Mouse (Mus musculus) c-Kit-positive CD71-positive TER-119-negative erythroid progenitor cells, embryonic 14.5 days (primary cell): Measurements from ENCODE around the gene Ercc6.

Experiments
- DNase-seq: peaks from one replicate; pipeline ENCODE4 v3.0.0-alpha.2; 2013; ENCODE audit warnings: low read depth

Gene Ercc6

GRCm38 (mm10) chr14:32513336-32514032 is at the start of gene Ercc6:
Gene Ercc6, plus strand, starts transcription at chr14:32513521.
- peak; percentile 85 for DNase-seq

DNA sequence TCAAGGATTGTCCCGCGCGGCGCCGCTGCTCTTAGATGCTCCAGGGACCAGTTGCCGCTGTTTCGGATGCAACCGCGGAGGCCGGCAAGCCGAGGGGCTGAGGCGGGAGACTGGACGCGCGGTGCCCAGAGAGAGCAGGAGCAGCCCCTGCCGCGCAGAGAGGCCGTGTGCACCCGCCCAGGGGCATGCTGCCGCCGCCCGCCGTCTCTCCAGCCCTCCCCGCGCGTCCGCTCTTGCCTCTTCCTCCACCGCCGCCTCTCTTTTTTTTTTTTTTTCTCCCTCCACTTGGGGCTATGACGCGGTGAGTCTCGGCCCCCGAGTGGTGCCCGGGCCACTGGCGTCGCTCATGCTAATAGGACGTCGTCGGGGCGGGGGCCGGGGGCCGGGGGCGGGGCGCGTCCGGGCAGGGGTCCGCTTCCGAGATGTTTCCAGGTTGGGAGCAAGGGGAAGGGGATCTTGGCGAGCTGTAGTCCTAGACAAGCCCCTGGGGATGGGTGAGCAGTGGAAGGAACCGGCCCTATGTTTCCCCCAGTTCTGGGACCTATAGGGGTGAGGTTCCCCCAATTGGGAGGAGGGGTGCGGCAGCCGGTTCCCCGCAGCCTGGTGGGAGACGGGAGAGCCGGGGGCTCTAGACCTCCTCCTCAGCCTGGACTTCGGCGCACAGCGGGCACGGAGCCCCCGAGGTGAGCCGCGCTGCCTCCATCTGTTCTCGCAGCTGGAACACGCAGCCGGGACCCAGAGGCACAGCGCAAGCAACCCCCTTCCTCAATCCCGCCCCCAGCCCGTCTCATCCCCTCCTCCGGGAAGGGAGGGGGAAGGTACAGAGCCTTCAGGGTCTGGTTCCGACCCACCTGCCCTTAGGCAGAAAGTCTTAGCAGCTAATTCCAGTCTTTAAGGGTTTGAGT is 48.5 kb upstream of the Ercc6 start, which contains the start of gene Slc18a3:
Gene Slc18a3, minus strand, starts transcription at position 250 of the 905 bp plus-strand sequence.
- DNase-seq: no peak

GRCm38 (mm10) chr14:32465506-32465870 is 47.8 kb upstream of the Ercc6 start:
- no peak for DNase-seq

- no peak for DNase-seq
These were observed 47.4 kb upstream of the Ercc6 start, which contains the start of gene Chat for GRCm38 (mm10) chr14:32465889-32466288. Gene Chat, minus strand, starts transcription at chr14:32465989.

- DNase-seq: no peak
These were observed 45.7 kb upstream of the Ercc6 start for GRCm38 (mm10) chr14:32467606-32468005.

GRCm38 (mm10) chr14:32472996-32473395 is 40.3 kb upstream of the Ercc6 start:
- DNase-seq: no peak

GRCm38 (mm10) chr14:32476559-32476958 is 36.8 kb upstream of the Ercc6 start:
- DNase-seq: no peak

DNA sequence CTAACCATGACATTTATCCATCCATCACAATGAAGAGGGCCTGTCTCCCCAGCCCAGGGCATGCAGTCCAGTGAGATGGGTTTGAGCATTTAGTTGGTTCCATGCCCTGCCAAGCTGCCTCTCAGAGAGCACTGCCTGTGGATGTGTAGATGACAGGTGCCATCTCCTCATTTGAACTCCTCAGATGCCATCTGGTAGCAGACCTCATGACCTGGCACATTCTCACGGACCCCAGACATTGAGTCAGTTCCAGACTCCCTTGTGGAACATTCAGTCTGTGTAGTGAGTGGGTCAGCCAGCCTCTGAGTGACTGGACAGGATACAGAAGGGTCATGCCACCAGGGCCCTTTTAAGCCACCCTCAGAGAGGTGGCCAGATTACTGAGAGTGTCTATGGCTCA is 35.7 kb upstream of the Ercc6 start:
- no peak for DNase-seq

DNA sequence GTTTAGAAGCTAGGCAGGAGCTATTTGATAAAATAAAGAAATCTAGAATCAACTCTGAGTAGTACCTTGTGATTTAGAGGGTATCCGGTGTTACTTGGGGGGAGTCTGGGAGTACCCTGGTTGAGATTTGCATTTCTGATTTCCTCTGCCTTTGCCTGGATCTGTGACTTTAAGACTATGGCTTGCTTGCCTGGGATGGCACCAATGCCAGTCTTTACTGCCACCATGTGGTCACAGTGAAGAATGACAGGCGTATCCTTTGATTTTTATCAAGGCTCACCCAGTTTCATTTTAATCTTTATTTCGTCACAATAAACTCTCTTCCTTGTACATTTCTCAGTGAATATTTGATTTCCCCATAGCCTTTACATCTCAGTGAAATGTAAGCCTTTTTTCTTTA is 31.3 kb upstream of the Ercc6 start:
- DNase-seq: no peak

DNA sequence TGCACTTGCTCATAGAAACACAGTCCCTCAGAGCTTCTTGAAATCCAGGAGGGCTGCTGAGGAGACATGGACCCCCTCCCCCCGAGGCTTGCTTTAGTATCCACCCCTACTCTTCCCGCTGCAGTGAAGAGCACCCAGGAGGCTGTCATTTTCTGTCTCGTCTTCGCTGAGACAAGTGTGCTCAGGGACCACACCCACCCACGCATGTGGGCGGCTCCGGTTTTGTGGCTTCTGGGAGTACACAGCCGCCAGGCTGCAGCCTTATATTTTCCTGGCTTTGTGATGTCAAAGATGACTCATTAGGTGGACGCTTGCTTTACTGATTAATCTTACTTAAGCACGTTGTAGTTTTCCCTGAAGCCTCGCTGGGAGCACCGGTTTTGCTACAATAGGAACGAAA is 20.8 kb upstream of the Ercc6 start:
- peak; percentile 42 for DNase-seq

- DNase-seq: no peak
These were observed 17.0 kb upstream of the Ercc6 start for GRCm38 (mm10) chr14:32496115-32496850.

GRCm38 (mm10) chr14:32501303-32501702 is 12.0 kb upstream of the Ercc6 start:
- DNase-seq: no peak

DNA sequence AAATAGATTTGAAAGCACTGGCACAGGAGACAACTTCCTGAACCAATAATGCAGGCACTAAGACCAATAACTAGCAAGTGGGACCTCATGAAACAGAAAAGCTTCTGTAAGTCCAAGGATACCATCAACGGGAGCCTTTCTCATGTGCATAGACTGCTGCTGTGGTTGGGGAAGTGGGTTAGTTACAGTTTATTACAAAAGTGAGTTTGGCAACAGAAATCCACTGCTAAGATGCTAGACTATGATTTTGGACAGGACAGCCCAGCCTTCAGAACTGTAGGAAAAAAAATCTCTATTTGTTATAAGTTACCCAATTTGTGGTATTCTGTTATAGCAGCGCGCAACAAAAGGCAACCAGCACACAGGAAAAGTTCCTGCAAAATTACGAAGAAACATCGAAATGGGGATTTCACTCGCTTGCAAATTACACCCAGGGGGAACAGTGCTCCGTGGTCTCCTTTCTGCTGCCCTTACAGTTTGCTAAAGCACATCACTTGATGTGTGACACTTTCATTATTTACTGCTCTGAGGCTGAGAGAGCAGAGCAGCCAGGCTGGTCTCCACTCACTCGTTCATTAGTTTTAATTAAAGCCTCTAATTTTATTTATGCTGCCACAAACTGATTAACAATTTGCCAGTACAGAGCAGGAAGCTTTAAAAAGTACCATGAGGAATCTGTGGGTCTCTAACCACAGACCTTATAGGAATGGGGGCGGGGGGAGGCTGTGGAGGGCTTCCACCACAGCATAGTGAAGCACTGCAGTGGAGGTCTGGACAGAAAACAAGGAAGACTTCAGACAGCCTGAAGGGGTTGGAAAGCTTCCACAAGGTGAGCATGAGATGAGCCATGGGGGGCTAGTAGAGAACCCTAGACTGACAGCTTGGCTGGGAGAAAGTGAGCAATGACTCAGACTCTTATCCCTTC is 10.3 kb upstream of the Ercc6 start:
- DNase-seq: no peak

DNA sequence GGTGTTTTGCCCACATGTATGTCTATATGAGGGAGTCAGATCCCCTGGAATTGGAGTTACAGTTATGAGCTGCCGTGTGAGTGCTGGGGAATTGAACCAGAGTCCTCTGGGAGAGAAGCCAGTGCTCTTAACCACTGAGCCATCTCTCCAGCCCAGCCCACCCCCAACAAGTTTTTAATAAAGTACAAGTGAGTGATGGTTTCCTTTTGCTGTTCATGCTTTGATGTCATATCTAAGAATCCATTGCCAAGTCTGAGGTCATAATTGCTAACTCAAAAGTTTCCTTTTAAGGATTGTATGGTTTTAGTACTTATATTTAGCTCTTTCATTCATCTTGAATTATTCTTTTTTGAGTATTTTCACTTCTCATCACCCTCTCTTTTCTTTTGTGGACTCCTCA is 9.4 kb upstream of the Ercc6 start:
- DNase-seq: no peak

GRCm38 (mm10) chr14:32506329-32506728 is 7.0 kb upstream of the Ercc6 start:
- DNase-seq: no peak

DNA sequence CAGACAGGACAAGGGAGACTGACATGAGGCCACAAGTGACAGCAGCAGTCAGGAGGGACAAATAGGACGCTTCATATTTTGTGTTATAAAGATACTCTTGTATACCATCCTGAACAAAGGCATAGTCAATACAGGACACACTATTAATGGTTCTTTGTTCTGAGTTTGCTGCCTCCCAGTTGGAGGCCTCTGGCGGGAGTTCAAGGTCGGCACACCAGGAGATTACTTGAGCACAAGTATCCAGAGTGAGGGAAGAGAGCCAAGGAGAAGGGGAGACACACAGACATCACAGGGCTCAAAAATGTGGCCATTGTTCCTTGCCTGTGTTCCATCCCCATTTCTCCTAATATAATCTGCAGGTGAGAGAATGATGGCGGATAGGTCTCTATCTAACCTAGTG is 6.1 kb upstream of the Ercc6 start:
- DNase-seq: no peak

- DNase-seq: peak; percentile 54
These were observed 5.1 kb upstream of the Ercc6 start for GRCm38 (mm10) chr14:32508105-32508835.

- DNase-seq: no peak
These were observed 3.8 kb upstream of the Ercc6 start for GRCm38 (mm10) chr14:32509443-32509961.

GRCm38 (mm10) chr14:32512912-32513311 is 409 bp upstream of the Ercc6 start:
- DNase-seq: no peak

DNA sequence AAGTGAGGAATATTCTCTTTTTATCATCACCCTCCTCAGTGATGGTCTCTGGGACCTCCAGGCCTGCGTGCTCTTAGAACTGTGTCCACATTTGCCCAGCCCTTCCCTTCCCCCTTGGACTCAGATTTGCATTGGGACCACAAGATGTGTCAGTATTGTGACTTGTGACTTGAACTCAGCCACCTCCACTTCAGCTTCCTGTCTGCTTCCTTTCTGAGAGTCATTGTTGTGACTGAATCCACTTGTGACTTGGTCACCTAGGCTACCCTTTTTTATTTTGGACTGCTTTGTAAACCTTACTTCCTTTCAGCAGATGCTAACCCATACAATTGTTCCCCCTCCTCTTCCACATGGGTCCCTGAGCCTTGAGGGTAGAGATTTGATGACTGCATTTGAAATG is 2.8 kb downstream of the Ercc6 start:
- DNase-seq: no peak
